Mouse (Mus musculus) liver, embryonic 11.5 days (tissue): ENCODE measurements around the gene Lzts2. TPM values are rescaled to one million over a fixed set of nuclear protein-coding genes. Genes with fewer than 3 reads are reported as not detected.

Experiments used
- ATAC-seq: fragments of 200-750 bp; cut with Nextera tagmentation; replicated peaks from 2 replicates; pipeline ENCODE4 v1.8.0; 2017; ENCODE audit warnings: moderate number of reproducible peaks, mild to moderate bottlenecking, moderate TSS enrichment, moderate library complexity; ENCODE audit not compliant: low FRiP score
- DNase-seq: peaks from one replicate; pipeline ENCODE4 v3.0.0-alpha.2; 2017; ENCODE audit warnings: low spot score
- H3K27ac ChIP-seq: fragments of 300-500 bp; sonication (generic); 2 replicates; pipeline ENCODE4 v1.5.1; 2014; ENCODE audit warnings: mild to moderate bottlenecking, low read depth, low read length, control low read depth
- H3K27me3 ChIP-seq: fragments of 300-500 bp; sonication (generic); replicated peaks from 2 replicates; pipeline ENCODE4 v1.6.1; 2014; ENCODE audit warnings: low read length, mixed read lengths; ENCODE audit not compliant: control insufficient read depth, insufficient read depth
- H3K36me3 ChIP-seq: fragments of 300-500 bp; sonication (generic); 2 replicates; pipeline ENCODE4 v1.6.1; 2014; ENCODE audit warnings: mild to moderate bottlenecking, low read length, moderate library complexity, mixed read lengths; ENCODE audit not compliant: control insufficient read depth, insufficient read depth
- H3K4me1 ChIP-seq: fragments of 300-500 bp; sonication (generic); replicated peaks from 2 replicates; pipeline ENCODE4 v1.6.1; 2014; ENCODE audit warnings: low read length, mixed read lengths; ENCODE audit not compliant: control insufficient read depth, insufficient read depth
- H3K4me2 ChIP-seq: fragments of 300-500 bp; sonication (generic); 2 replicates; pipeline ENCODE4 v1.6.1; 2014; ENCODE audit warnings: mild to moderate bottlenecking, control low read depth, moderate library complexity
- H3K4me3 ChIP-seq: fragments of 300-500 bp; sonication (generic); 2 replicates; pipeline ENCODE4 v1.5.1; 2014; ENCODE audit warnings: low read depth, low read length, control low read depth
- H3K9ac ChIP-seq: fragments of 300-500 bp; sonication (generic); 2 replicates; pipeline ENCODE4 v1.6.1; 2014; ENCODE audit warnings: low read depth, low read length, control low read depth
- H3K9me3 ChIP-seq: fragments of 300-500 bp; sonication (generic); 2 replicates; pipeline ENCODE4 v1.6.1; 2016; ENCODE audit warnings: low read length, inconsistent platforms, mixed read lengths; ENCODE audit not compliant: control insufficient read depth
- WGBS: fragments of 180-500 bp; shearing (Covaris S2); extraction: QIAGEN DNeasy Blood & Tissue Kit; methylation state at CpG from one replicate; pipeline ENCODE4 v1.1.7; 2014; 5-methylcytosine and 5-hydroxymethylcytosine counted together
- polyA plus RNA-seq: library from polyadenylated mRNA; unstranded; fragments of >200 nt; fragmentation: Nextera tagmentation; extraction: Ambion mirVana; gene quantifications from 2 replicates; pipeline ENCODE4 v1.2.1, GENCODE M21; 2014

Gene Lzts2
- polyA plus RNA-seq, 1 experiment from 2014 or later: 31.4 TPM

- peaks cover 20% of the 10 kb centered on the region for H3K4me1 ChIP-seq
- peak within 1 kb of the TSS; percentile 56 for H3K4me3 ChIP-seq
- 2% methylated on average over 26 of the region's 26 CpGs for WGBS
- ATAC-seq (peak; percentile 84), DNase-seq (peak; percentile 79)
- H3K9me3 ChIP-seq: no peaks in the 10 kb centered on the region
- peaks cover 43% of the 10 kb centered on the region for H3K27me3 ChIP-seq
- H3K27ac ChIP-seq: peak within 1 kb of the TSS; percentile 75
- H3K4me2 ChIP-seq: peak within 1 kb of the TSS; percentile 93
- peak within 1 kb of the TSS; percentile 64 for H3K9ac ChIP-seq
- no peaks in the 10 kb centered on the region for H3K36me3 ChIP-seq
Observed at GRCm38 (mm10) chr19:45047417-45047934, 33.3 kb downstream of the Lzts2 start, which contains the start of gene Sfxn3. Gene Sfxn3 (plus strand): TSS chr19:45047503.

GRCm38 (mm10) chr19:45047935-45048643, 33.9 kb downstream of the Lzts2 start:
- Histone ChIP-seq H3K9ac (peak overlapping the region; percentile 64), H3K9me3 (no peaks in the 10 kb centered on the region), H3K27me3 (peaks cover 43% of the 10 kb centered on the region), H3K36me3 (no peaks in the 10 kb centered on the region), H3K27ac (peak overlapping the region; percentile 75), H3K4me2 (peak overlapping the region; percentile 93), H3K4me1 (peaks cover 20% of the 10 kb centered on the region), H3K4me3 (peak overlapping the region; percentile 56)
- DNase-seq (no peak), ATAC-seq (peak; percentile 79)
- 35% methylated on average over 11 of the region's 11 CpGs for WGBS

DNA sequence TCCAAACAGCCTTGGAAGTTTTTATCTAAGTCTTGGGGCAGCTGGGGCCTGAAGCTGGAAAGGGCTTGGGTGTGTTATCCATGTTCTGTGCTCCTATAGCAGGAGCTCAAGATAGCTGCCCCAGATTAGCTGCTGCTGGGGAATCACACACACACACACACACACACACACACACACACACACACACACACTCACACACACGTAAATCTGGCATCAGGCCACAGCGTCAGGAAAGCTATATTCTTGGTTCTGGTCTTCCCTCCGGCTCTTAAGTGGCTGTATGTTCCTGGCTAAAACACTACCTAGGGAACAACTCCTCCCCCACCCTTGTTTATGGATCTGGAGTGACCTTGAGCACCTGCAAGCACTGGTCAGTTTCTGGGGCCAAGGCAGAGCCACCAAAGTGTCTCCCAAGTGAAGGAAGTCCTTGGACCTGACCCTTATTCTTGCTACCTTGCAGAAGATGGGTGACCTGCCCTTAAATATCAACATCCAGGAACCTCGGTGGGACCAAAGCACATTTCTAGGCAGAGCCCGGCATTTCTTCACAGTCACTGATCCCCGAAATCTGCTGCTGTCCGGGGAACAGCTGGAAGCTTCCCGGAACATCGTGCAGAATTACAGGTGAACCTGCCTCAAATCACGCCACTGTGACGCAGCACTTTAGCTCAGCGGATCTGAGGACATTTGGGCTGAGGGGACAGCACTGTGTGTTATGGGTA, 34.6 kb downstream of the Lzts2 start:
- Histone ChIP-seq H3K9ac (no peak overlapping the region), H3K27me3 (peaks cover 40% of the 10 kb centered on the region), H3K4me2 (peak overlapping the region; percentile 93), H3K4me1 (peaks cover 20% of the 10 kb centered on the region), H3K4me3 (no peak overlapping the region; the same call in 1 of the 2 replicates), H3K36me3 (no peaks in the 10 kb centered on the region), H3K9me3 (no peaks in the 10 kb centered on the region), H3K27ac (no peak overlapping the region; the same call in 1 of the 2 replicates)
- 79% methylated on average over 12 of the region's 12 CpGs for WGBS
- ATAC-seq (no peak), DNase-seq (no peak)

GRCm38 (mm10) chr19:45049523-45049922, 35.3 kb downstream of the Lzts2 start:
- no peak overlapping the region for H3K4me3 ChIP-seq
- WGBS: 75% methylated on average over 9 of the region's 9 CpGs

GRCm38 (mm10) chr19:45053451-45053850, 39.2 kb downstream of the Lzts2 start:
- H3K36me3 ChIP-seq: no peaks in the 10 kb centered on the region
- 82% methylated on average over 8 of the region's 8 CpGs for WGBS
- H3K9ac ChIP-seq: no peak overlapping the region
- DNase-seq: no peak
- H3K4me2 ChIP-seq: no peak overlapping the region
- ATAC-seq: no peak
- H3K9me3 ChIP-seq: no peaks in the 10 kb centered on the region
- no peak overlapping the region for H3K4me3 ChIP-seq
- no peak overlapping the region for H3K27ac ChIP-seq
- H3K27me3 ChIP-seq: peaks cover 7% of the 10 kb centered on the region; the same call in 1 of the 2 replicates
- peaks cover 14% of the 10 kb centered on the region for H3K4me1 ChIP-seq

More at GRCm38 (mm10) chr19:45049523-45049922, 35.3 kb downstream of the Lzts2 start:
- H3K27ac ChIP-seq: no peak overlapping the region
- ATAC-seq (no peak), DNase-seq (no peak)
- H3K9me3 ChIP-seq: no peaks in the 10 kb centered on the region
- H3K4me2 ChIP-seq: no peak overlapping the region
- no peak overlapping the region for H3K9ac ChIP-seq
- no peaks in the 10 kb centered on the region for H3K36me3 ChIP-seq
- H3K27me3 ChIP-seq: peaks cover 36% of the 10 kb centered on the region
- peaks cover 20% of the 10 kb centered on the region for H3K4me1 ChIP-seq

- Histone ChIP-seq H3K9me3 (no peaks in the 10 kb centered on the region), H3K27me3 (0 out of 2 replicates have a peak, but pooled peaks cover 2% of the 10 kb centered on the region), H3K4me3 (no peak overlapping the region), H3K4me1 (peaks cover 20% of the 10 kb centered on the region), H3K9ac (no peak overlapping the region), H3K36me3 (no peaks in the 10 kb centered on the region), H3K27ac (no peak overlapping the region), H3K4me2 (no peak overlapping the region)
- DNase-seq (no peak), ATAC-seq (no peak)
- WGBS: 61% methylated on average over 6 of the region's 6 CpGs
Observed at GRCm38 (mm10) chr19:45054892-45055690, 40.9 kb downstream of the Lzts2 start.

GRCm38 (mm10) chr19:45056364-45056763, 42.1 kb downstream of the Lzts2 start:
- 58% methylated on average over 4 of the region's 4 CpGs for WGBS
- Histone ChIP-seq H3K27ac (no peak overlapping the region), H3K36me3 (no peaks in the 10 kb centered on the region), H3K27me3 (no peaks in the 10 kb centered on the region), H3K4me3 (no peak overlapping the region), H3K4me2 (no peak overlapping the region), H3K9me3 (no peaks in the 10 kb centered on the region), H3K9ac (no peak overlapping the region), H3K4me1 (peaks cover 20% of the 10 kb centered on the region)
- DNase-seq (no peak), ATAC-seq (0 out of 2 replicates have a peak, but pooled peaks have one; percentile 36)
